Mouse (Mus musculus): ENCODE data around the gene Crocc2. TPM values are rescaled to one million over a fixed set of nuclear protein-coding genes. Genes with fewer than 3 reads are reported as not detected.

The Crocc2 gene
- total RNA-seq, 2 experiments from 2014 or later: 0.22 to 0.36 TPM

- DNase-seq (ENCODE audit: low spot score in 2 of 2): no peak
- H3K27ac ChIP-seq: no peak overlapping the region
- H3K4me3 ChIP-seq: no peak overlapping the region
- no peak for TF ChIP-seq CTCF (conservative IDR thresholded peaks at IDR 0.05)
Measured at GRCm38 (mm10) chr1:93271751-93272150, 103.2 kb downstream of the Crocc2 start.

- Histone ChIP-seq H3K27ac (no peak overlapping the region), H3K4me3 (no peak overlapping the region)
- TF ChIP-seq CTCF (conservative IDR thresholded peaks at IDR 0.05): no peak
- no peak for DNase-seq (ENCODE audit: low spot score in 2 of 2)
Measured at GRCm38 (mm10) chr1:93272409-93272821, 103.9 kb downstream of the Crocc2 start.

- no peak for DNase-seq (ENCODE audit: low spot score in 2 of 2)
- H3K4me3 ChIP-seq: no peak overlapping the region
- TF ChIP-seq CTCF (conservative IDR thresholded peaks at IDR 0.05): no peak
- H3K27ac ChIP-seq: no peak overlapping the region
Measured at GRCm38 (mm10) chr1:93275561-93275960, 107.0 kb downstream of the Crocc2 start.

GRCm38 (mm10) chr1:93277041-93277440 lies 108.5 kb downstream of the Crocc2 start:
- no peak overlapping the region for H3K4me3 ChIP-seq
- H3K27ac ChIP-seq: no peak overlapping the region
- DNase-seq (ENCODE audit: low spot score in 2 of 2): no peak
- TF ChIP-seq CTCF (conservative IDR thresholded peaks at IDR 0.05): no peak

Small RNAs within 50 kb of the gene (microRNA-seq; reads per million reads assigned to microRNA genes)
- gene Mir6901: 0 reads per million in 2 experiments

Other genes with a start within 250 kb of the Crocc2 start
- gene Capn10, start 234.3 kb upstream of the Crocc2 start, total RNA-seq (2021): 10 to 100 TPM; 46.4 to 47.1 TPM
- under 1 TPM; 0.12 to 0.33 TPM for gene Gpr35, start 217.9 kb upstream of the Crocc2 start, total RNA-seq (2021)
- not detected for gene Aqp12, start 162.4 kb upstream of the Crocc2 start, total RNA-seq (2021)
- gene Kif1a, start 66.8 kb upstream of the Crocc2 start, total RNA-seq (2021): 100 to 1,000 TPM; 609 to 644 TPM
- not detected for gene Agxt, start 33.5 kb upstream of the Crocc2 start, total RNA-seq (2021)
- gene 2310007B03Rik, start 7.8 kb upstream of the Crocc2 start, total RNA-seq (2021): not detected
- 1 to 10 TPM; 4.7 to 7.7 TPM for gene Sned1, start 67.1 kb downstream of the Crocc2 start, total RNA-seq (2021)
- 10 to 100 TPM; 20.2 to 23.0 TPM for gene Mterf4, start 137.2 kb downstream of the Crocc2 start, total RNA-seq (2021)
- 10 to 100 TPM; 70.4 to 77.1 TPM for gene Ppp1r7, start 174.1 kb downstream of the Crocc2 start, total RNA-seq (2021)
- gene Pask, start 174.8 kb downstream of the Crocc2 start, total RNA-seq (2021): 1 to 10 TPM; 4.1 to 7.2 TPM
- not detected for gene Ano7, start 205.2 kb downstream of the Crocc2 start, total RNA-seq (2021)